Mouse (Mus musculus) kidney, adult 2 months (tissue): ENCODE data around the gene Thsd7a. TPM values are rescaled to one million over a fixed set of nuclear protein-coding genes. Genes with fewer than 3 reads are reported as not detected.

Experiments
- DNase-seq: peaks from one replicate; pipeline ENCODE4 v3.0.0; 2021
- H3K27ac ChIP-seq: fragments of 200-500 bp; 2 replicates; pipeline ENCODE4 v1.5.1; 2012; ENCODE audit warnings: low read depth, low read length, control low read depth, inconsistent platforms; ENCODE audit not compliant: insufficient read depth
- H3K27me3 ChIP-seq: fragments of 200-500 bp; replicated peaks from 2 replicates; pipeline ENCODE4 v1.6.1; 2012; ENCODE audit warnings: mild to moderate bottlenecking, moderate library complexity, low read length, inconsistent platforms; ENCODE audit not compliant: control insufficient read depth, insufficient read depth
- H3K36me3 ChIP-seq: fragments of 200-500 bp; 2 replicates; pipeline ENCODE4 v1.6.1; 2012; ENCODE audit warnings: mild to moderate bottlenecking, moderate library complexity, low read length, inconsistent platforms; ENCODE audit not compliant: control insufficient read depth, insufficient read depth
- H3K4me1 ChIP-seq: fragments of 200-500 bp; 2 replicates; pipeline ENCODE4 v1.6.1; 2011; ENCODE audit warnings: low read length; ENCODE audit not compliant: control insufficient read depth, insufficient read depth
- H3K4me3 ChIP-seq: fragments of 200-500 bp; 2 replicates; pipeline ENCODE4 v1.5.1; 2011; ENCODE audit warnings: mild to moderate bottlenecking, low read depth, low read length, control low read depth; ENCODE audit not compliant: insufficient read depth
- CTCF ChIP-seq: fragments of 200-500 bp; conservative IDR thresholded peaks from 2 replicates; pipeline ENCODE4 v1.5.1; 2011; ENCODE audit warnings: low read depth, mild to moderate bottlenecking, control low read depth, low read length, moderate library complexity, mixed read lengths; ENCODE audit not compliant: insufficient read depth, insufficient read length
- POLR2A ChIP-seq: fragments of 200-500 bp; IDR thresholded peaks from one replicate; pipeline ENCODE4 v1.6.1; 2011; ENCODE audit warnings: low read depth, low read length, control low read depth
- WGBS: fragments of 180-500 bp; shearing (Covaris S2); methylation state at CpG from one replicate; pipeline ENCODE4 v1.1.7; 2018; 5-methylcytosine and 5-hydroxymethylcytosine counted together
- polyA plus RNA-seq: library from polyadenylated mRNA; depleted of rRNA; stranded (reverse); fragments of >200 nt; gene quantifications from 2 replicates; pipeline ENCODE4 v1.2.3, GENCODE M21; 2012

The Thsd7a gene
- polyA plus RNA-seq, 1 experiment, result 5.7 TPM

DNA sequence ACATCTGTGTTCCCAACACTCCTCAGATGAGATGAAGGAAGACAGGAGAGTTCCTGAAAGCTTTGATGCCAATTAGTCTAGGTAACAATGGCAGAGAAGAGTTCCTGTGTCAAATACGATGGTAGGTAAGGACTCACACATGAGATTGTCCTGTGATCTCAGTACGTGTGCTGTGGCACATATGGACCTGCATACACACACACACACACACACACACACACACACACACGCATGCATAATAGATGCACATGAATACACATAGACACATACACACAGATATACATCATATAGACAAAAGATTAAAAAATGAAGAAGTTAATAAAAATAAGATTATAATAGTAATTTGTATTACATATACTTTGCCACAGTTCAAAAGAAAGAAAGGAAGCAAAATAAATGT lies 56.0 kb downstream of the Thsd7a start:
- Histone ChIP-seq H3K27ac (no peak overlapping the region), H3K36me3 (no peaks in the 10 kb centered on the region), H3K27me3 (no peaks in the 10 kb centered on the region), H3K4me1 (no peaks in the 10 kb centered on the region), H3K4me3 (no peak overlapping the region)
- TF ChIP-seq CTCF (no peak), POLR2A (no peak)
- no peak for DNase-seq
- 90% methylated on average over 3 of the region's 3 CpGs for WGBS

DNA sequence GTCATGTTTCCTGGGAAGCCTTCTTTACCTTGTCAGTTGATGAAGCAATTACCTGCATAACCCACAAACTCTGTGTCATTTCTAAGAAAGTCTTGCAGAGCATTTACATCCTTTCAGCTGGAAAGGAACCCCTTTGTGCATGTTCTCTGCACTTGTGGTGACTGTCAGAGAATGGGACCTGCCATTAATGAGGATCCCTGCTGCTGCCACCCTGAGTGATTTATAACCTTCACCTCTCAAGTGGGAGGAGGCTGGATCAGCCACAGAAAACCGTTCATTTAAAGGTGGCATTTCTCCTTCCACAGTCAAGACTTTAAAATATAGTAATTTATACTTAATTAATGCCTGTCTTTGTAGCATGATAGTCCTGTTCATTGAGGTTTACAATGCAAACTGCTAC lies 99.6 kb downstream of the Thsd7a start:
- 12% methylated on average over 1 of the region's 1 CpGs for WGBS
- Histone ChIP-seq H3K27me3 (no peaks in the 10 kb centered on the region), H3K4me3 (no peak overlapping the region), H3K36me3 (no peaks in the 10 kb centered on the region), H3K4me1 (no peaks in the 10 kb centered on the region), H3K27ac (no peak overlapping the region)
- no peak for TF ChIP-seq POLR2A
- TF ChIP-seq CTCF, result no peak
- no peak for DNase-seq

DNA sequence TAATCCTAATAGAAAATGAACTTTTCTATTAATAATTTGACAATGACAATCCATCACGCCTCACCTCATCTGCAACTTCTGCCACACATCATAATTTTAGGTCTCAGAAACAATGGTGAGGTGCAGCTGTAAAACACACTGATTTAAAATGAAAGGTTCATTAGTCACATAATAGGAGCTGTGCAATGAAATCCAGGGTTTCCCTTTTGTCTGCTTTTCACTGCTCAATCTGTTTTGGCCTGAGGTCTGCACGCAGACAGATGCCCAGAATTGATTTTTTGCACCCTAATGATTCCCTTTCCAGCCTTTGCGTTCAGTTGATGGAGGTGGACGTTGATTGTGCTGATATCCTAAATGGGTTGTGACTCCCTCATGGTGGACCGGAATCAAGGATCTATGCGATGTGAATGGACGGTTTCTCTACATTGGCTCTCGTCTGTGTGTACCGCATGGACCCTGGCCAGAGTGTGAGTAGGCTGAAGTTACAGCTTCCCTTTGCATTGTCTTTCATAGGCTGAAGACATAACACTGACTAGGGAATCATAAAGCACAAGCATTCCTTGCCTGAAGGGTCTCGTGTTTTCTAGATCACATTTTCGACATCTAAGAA lies 120.5 kb downstream of the Thsd7a start:
- Histone ChIP-seq H3K36me3 (no peaks in the 10 kb centered on the region), H3K27me3 (no peaks in the 10 kb centered on the region), H3K4me3 (no peak overlapping the region), H3K27ac (no peak overlapping the region), H3K4me1 (no peaks in the 10 kb centered on the region)
- DNase-seq, result no peak
- WGBS, result 81% methylated on average over 11 of the region's 11 CpGs
- TF ChIP-seq CTCF (no peak), POLR2A (no peak)

DNA sequence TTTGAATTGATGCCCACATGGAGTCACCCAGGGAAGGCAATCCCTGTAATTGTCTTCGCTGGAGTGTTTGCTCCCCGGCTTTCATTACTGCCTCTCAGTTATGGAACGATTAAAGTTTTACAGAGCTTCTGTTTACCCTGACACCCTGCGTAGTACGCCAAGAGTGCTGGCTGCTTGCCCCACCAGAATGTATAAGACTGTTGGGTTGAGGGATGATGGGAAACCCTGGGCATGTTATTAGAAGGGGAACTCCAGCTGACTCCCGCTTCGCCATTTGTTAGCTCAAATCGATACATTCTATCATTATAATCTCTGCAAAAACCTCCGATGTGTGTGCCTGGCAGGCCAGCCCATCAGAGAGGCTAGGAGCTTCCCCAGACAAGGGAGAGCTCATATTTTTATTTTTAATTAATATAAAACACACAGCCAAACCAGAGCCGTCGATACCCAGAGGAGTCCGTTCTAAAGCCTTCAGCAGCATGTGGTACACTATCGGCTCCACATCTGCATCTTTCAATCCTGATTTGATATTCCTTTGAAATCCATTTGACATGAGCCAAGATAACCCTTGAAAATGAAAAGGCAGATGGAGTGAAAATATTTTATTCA lies 142.5 kb downstream of the Thsd7a start:
- no peak for TF ChIP-seq CTCF
- TF ChIP-seq POLR2A, result no peak
- Histone ChIP-seq H3K4me1 (no peaks in the 10 kb centered on the region), H3K27me3 (no peaks in the 10 kb centered on the region), H3K4me3 (no peak overlapping the region), H3K27ac (no peak overlapping the region), H3K36me3 (no peaks in the 10 kb centered on the region)
- 80% methylated on average over 13 of the region's 13 CpGs for WGBS
- no peak for DNase-seq

DNA sequence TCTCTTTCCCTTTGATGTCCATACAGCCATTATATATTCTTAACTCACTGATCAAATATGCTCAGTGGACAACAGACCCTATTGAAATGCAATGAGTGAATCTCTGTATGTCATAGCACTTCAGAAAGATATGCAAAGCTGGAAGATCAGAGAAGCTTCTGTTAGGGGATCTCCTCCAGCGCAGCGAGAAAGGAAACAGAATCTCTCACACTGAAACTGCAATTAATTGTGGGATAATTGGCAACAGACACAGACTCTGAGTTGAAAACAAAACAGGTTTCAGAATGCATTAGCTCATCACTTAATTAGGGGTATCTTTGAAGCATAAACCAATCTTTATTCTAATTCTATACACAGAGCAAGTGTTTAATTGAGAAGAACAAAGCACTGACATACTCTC lies 146.3 kb downstream of the Thsd7a start:
- no peak for TF ChIP-seq CTCF
- no peak for TF ChIP-seq POLR2A
- WGBS, result 76% methylated on average over 2 of the region's 2 CpGs

DNA sequence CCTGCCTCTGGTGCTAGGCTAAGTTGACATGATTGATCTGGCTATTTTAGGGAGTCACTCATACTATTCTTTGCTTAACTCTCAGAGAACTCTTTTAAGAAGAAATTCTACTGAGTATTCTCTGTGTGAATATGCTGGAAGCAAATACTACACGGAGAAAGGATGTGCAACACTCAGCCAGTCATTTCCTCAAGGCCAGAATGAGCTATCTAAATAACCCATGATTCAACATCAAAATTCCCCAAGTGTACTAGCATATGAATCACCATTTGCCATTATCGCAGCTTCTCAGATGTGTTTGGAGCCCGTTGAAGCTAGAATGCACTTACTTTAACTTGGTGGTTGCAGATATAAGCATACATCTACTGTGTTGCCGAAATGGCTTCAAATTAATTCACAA lies 147.0 kb downstream of the Thsd7a start:
- no peak overlapping the region for H3K4me3 ChIP-seq
- H3K4me1 ChIP-seq, result no peaks in the 10 kb centered on the region
- 87% methylated on average over 4 of the region's 4 CpGs for WGBS
- H3K36me3 ChIP-seq, result no peaks in the 10 kb centered on the region
- H3K27me3 ChIP-seq, result no peaks in the 10 kb centered on the region
- H3K27ac ChIP-seq, result no peak overlapping the region
- TF ChIP-seq CTCF, result no peak
- no peak for TF ChIP-seq POLR2A
- DNase-seq, result no peak

More for the DNA sequence above, 146.3 kb downstream of the Thsd7a start:
- Histone ChIP-seq H3K27me3 (no peaks in the 10 kb centered on the region), H3K27ac (no peak overlapping the region), H3K4me1 (no peaks in the 10 kb centered on the region), H3K4me3 (no peak overlapping the region), H3K36me3 (no peaks in the 10 kb centered on the region)
- no peak for DNase-seq

DNA sequence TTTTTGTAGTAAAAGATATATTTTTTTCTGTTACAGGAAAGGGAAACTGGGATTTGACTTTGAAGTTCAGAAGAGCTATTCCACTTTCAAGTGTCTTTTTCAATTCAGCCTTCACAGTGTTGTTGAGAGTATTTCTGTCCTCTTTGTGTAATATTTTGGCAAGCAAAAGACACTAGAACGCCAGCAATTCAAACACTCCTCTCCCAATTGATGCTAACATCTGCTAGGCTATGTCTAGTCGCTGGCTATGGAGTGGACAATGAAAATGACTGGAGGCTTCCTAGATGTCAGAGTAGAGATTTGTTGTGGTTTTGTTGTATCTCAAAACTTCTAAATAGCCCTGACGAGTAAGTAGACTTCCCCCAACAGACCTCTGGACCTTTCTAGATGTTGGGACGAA lies 164.8 kb downstream of the Thsd7a start:
- H3K4me3 ChIP-seq, result no peak overlapping the region
- WGBS, result 75% methylated on average over 4 of the region's 4 CpGs

More for the DNA sequence above, 164.8 kb downstream of the Thsd7a start:
- no peak overlapping the region for H3K27ac ChIP-seq
- TF ChIP-seq CTCF, result no peak
- TF ChIP-seq POLR2A, result no peak
- DNase-seq, result no peak
- no peaks in the 10 kb centered on the region for H3K36me3 ChIP-seq
- no peaks in the 10 kb centered on the region for H3K4me1 ChIP-seq
- no peaks in the 10 kb centered on the region for H3K27me3 ChIP-seq
